Mouse (Mus musculus) frontal cortex, postnatal 14 days (tissue): ENCODE data around the gene Sergef.
"Not testable (repeated sequence)": the region's sequence is repeated elsewhere in the genome, so short reads cannot be mapped to it uniquely, and the experiment has no call there.

Experiments
- DNase-seq, 2 experiments: peaks; one replicate each; pipeline ENCODE4 v3.0.0; 2022; ENCODE audit warnings: low spot score in 2 of 2

Gene Sergef

GRCm38 (mm10) chr7:46578091-46578490 is 61.5 kb downstream of the Sergef start:
- no peak for DNase-seq

DNA sequence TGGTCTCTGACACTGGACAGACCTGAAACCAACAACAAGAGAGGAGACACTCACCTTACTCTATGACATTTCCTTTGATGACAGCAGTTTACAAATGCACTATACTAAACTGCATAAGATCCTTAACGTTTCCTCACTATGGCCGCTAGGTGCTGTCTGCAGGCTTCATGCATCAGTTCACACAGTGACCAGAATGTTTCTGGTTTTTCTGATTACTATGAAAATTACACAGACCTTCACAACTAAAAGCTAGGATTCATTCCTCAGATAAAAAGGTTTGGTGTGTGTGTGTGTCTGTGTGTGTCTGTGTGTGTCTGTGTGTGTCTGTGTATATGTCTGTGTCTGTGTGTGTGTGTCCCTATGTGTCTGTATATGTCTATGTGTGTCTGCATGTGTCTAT is 63.7 kb downstream of the Sergef start:
- no peak for DNase-seq

DNA sequence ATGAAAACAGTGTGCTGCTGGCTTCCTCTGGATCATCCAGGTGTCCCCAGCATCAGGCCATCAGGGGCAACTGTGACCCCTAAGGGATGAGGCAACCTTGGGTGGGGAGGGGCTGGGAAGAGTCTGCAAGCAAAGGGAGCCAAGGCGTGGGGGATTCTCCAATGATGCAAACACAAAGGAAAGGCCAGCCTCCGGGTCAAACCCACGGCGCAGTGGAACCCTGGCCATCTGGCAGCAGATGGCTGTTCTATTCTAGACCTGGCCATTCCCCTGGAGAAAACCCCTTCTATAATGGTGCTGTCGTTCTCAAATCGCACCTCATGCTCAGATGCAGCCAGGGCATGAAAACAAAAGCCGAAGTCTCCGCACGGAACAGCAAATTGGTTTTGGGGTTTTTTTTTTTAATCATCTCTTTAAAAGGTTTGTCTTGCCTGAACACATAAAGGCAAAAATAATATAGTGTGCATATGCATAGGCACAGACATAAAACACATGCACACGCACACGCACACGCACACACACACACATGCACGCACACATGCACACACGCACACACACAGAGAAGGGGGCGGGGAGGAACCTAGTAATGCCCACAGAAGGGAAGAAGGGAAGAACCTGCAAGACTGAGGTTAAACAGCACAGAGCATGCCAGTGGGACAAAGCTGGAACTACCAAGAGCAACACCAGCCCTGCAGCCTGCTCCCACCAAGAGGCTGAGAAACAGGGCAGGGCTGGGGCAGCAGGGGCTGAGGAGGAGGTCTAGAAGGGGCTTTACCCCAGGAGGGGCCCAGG is 66.6 kb downstream of the Sergef start:
- DNase-seq, result no peak

DNA sequence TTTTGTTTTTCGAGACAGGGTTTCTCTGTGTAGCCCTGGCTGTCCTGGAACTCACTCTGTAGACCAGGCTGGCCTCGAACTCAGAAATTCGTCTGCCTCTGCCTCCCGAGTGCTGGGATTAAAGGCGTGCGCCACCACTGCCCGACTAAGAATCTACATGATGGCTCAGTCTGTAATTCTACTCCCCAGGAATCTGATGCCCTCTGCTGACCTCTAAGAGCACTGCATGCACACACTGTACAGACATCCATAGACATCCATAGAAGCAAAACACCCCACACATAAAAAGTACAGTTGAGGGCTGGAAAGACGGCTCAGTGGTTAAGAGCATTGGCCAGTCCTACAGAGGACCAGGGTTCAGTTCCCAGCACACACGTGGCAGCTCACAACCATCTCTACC is 70.1 kb downstream of the Sergef start:
- not testable (repeated sequence) for DNase-seq

DNA sequence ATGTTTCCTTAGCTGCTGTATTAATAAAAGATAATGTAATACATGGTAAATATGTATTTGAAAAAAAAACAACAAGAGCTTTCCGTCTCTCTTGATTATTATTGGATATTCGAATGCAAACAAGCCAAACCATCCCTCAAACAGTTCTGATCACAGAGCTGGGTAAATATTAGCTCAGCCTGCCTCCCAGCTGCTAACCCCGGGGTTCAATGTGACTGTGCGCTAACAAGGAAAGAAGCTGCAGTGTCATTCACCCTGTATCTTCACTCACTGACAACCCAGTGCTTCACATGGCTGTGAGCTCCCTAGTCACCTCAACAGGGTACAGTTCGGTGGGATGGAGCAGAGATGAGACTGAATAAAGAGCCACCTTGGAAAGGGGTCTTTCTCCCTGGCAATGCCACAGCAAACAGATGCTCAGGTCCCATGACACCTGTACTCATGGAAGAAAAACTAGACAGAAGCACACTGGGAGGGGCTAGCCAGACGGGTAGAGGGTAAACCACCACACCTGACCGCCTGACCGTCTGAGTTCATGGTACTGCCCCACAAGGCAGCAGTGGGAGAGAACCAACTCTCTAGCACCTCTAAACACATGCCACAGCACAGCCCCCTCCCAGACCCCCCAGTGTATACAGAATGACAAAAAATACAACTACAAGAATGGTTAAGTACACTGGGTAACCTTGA is 73.1 kb downstream of the Sergef start:
- DNase-seq, result no peak

GRCm38 (mm10) chr7:46565374-46565773 is 74.2 kb downstream of the Sergef start:
- no peak for DNase-seq

DNA sequence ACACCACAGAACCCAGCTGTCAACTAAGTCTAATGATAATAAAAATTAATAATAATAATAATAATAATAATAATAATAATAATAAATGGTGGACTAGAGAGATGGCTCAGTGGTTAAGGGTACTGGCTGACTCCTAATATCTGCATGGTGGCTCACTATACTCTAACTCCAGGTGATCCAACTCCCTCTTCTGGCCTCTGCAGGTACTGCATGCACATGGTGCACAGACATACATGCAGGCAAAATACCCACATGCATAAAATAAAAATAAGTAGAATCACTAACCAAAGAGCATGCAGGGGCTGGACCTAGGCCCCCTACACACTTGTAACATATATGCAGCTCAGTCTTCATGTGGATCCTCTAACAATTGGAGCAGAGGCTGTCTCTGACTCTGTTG is 75.8 kb downstream of the Sergef start:
- DNase-seq, result no peak

DNA sequence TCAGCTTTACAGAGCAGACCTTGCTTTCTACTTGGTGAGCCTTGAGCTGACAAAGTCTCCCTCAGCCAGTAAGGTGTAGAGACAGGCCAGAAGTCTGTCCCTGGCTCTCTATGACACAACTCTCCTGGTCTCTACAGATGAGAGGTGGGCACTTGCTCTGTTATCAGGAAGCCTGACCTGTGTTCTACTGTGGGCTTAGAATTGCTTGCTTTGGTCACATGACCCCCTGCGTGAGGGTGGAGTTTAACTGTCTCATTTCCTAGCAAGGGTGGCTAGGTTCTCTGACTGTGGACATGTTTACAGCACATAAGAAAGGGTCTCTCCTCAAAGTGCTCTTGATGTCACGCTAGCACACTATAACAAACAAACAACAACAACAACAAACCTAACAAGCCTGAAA is 79.5 kb downstream of the Sergef start:
- no peak for DNase-seq

DNA sequence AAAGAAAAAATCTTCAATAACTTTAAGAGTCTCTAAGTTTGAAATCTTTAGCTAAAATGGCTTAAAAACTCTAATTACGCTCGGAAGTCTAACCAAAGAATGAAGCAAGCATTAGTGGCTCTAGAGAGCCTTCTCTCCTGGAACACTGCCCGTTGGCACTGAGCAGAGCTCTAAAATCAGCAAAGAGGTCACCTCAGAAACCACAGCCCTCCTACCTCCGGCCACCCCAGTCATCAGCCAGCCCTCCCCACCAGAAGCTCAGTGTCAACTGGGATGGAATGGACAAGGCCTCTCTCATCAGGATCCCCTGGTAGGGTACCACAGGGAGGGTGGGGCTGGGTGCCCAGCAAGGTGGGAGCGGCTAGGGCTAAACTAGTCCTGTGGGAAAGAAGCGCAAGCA is 80.0 kb downstream of the Sergef start:
- DNase-seq, result no peak

DNA sequence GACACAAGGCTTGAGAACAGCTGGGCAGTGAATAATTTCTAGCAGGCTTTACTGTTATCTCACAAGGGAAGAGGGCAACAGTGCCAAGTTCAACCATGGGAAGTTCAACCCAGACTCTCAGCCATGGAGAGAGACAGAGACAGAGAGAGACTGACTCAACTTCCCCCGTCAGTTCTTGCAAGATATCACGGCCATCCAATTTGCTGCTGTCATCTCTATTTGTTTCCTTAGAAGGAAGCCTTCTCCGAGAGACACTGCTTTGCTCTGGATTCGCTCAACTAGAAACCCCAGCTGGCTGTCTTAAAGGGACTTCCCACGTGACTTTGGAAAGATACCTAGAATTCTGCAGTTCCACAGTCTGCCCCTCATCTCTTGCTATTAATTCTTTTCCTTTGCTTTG is 80.6 kb downstream of the Sergef start:
- no peak for DNase-seq

GRCm38 (mm10) chr7:46557996-46558395 is 81.6 kb downstream of the Sergef start:
- no peak for DNase-seq

GRCm38 (mm10) chr7:46557387-46557786 is 82.2 kb downstream of the Sergef start:
- DNase-seq, result no peak

- no peak for DNase-seq
Observed at GRCm38 (mm10) chr7:46556358-46557118, 83.1 kb downstream of the Sergef start.

GRCm38 (mm10) chr7:46555731-46556130 is 83.9 kb downstream of the Sergef start:
- DNase-seq, result no peak

DNA sequence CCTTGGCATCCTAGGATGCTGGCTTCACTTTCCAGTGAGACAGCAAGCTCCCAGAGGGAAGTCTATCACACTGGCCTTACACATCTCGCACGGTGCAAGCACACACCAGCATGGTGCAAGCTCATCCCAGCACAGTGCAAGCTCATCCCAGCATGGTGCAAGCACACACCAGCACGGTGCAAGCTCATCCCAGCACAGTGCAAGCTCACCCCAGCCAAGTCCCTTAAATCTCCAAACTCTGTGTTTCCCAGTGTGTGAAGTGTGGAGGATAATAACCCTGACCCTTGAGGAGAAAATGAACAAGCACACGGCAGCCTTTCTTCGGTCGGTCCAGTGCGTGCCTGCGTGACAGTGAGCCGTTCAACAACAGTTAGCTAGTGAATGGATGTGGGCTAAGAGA is 84.8 kb downstream of the Sergef start:
- no peak for DNase-seq

GRCm38 (mm10) chr7:46554003-46554402 is 85.6 kb downstream of the Sergef start:
- no peak for DNase-seq

DNA sequence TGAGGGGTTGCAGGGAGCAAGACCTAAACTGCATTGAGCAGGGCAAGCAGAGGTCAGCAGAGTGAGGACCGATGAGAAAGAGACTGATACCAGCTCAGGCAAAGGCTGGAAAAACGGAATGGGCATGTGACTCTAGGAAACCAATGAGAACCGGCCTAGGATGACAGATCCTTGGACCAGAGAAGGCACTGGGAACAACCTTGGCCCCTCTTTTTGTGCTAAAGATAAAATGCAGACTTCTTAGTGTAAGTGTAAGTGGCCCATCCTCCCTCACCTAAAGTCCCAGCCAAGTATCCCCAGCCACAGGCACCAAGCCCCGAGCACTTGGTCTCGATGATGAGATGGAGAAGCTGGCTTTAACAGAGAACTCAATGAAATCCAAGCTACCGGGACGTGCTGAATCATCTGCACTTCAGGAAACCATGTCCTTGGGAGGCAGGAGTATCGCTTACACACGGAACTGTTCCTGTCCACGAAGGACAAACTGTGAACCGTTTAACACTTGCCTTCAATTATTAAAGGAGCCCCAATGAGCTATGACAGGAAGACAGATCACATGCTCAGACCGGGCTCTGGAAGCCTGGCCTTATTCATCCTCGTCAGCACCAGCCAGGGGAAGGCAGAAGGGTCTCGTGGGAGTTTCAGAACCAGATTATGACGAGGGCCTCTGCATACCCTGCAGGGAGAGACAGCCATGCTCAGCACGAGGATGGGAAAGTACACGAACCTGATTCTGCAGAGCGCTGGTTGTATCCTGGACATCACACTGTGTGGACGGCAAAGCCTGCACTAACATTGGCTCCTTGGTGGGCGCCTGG is 87.5 kb downstream of the Sergef start:
- DNase-seq, result no peak

DNA sequence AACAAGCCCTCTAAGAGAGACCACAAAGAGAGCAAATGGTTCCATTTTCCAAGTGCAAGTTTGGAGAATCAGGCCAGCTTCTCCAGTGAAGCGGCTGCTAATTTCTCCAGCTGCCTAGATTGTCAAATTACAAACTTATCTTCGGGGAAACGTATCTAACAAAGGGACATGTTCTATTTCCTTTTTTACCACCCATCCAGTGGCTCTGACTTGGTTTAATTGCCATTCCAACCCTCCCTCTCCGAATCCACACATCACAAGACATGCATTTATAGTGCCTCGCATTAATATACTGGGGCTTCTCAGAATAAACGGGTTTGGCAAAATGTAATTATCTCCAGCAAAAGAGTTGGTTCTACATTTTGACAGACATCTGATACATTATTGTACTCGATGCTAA is 88.4 kb downstream of the Sergef start:
- no peak for DNase-seq

DNA sequence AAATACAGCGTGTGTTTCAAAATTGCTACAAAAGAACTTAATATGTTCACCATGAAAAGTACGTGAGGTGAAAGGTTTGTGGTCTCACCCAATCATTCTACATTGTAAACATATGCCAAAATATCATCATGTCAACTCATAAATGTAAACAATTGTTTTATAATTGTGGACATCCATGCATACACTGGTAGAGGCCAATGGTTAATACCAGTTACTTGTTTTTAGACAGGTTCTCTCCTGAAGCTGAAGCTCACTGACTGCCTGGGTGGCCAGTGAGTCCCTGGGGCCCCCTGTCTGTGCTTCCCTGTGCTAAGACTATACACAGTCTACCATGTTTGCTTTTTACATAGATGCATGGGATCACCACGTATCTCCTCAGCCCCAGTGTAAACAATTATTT is 91.5 kb downstream of the Sergef start:
- DNase-seq, result no peak

- no peak for DNase-seq
Observed at GRCm38 (mm10) chr7:46547642-46548041, 92.0 kb downstream of the Sergef start.

GRCm38 (mm10) chr7:46546539-46546938 is 93.1 kb downstream of the Sergef start:
- no peak for DNase-seq

DNA sequence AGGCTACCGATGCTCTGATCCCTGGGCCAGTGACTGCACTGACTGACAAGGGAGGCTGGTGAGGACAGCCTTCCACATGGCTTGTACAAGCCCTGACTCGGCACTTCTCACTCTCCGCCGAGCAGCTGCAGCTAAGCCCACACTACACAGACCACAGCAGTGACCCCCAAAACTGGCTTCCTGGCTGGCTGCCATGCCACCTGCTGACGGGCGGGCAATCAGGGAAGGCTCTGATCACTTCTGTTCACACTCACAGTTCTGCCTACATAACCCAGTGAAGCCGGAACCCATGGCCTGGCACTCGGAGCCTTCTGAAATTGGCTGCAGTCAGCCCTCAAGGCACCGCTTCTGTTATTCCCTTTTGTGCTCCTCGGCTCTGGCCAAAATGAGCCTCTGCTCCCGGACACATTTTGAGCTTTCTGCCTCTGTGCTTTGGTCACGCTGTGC is 95.4 kb downstream of the Sergef start:
- DNase-seq, result peak; percentile 41 to 51
